ENCODE assay signal across 24 mouse cellular contexts in genomic region chr7:64244371-64244770, GRCm38 (mm10).
"Had no signal": no experiment of that assay in that cellular context is flagged by ENCODE, and none has a peak within 500 bp of the region (broad histone marks: within the 10 kb centered on the region; RNA-seq: fewer than 3 reads in every experiment).

No protein-coding gene starts in this region.

- H3K36me3 ChIP-seq: heart, embryonic 13.5 days; heart, embryonic 15.5 days; hindbrain, embryonic 13.5 days; kidney, embryonic 15.5 days; limb, embryonic 13.5 days; limb, embryonic 15.5 days had no signal

- H3K9ac ChIP-seq: forebrain, postnatal 0 days; heart, embryonic 13.5 days; heart, embryonic 15.5 days; hindbrain, embryonic 13.5 days; kidney, embryonic 15.5 days; limb, embryonic 13.5 days; limb, embryonic 15.5 days had no signal

- H3K4me1 ChIP-seq: heart, embryonic 15.5 days; hindbrain, embryonic 13.5 days; kidney, embryonic 15.5 days had no signal

- H3K9me3 ChIP-seq: heart, embryonic 13.5 days; heart, embryonic 15.5 days; hindbrain, embryonic 13.5 days; kidney, embryonic 15.5 days; limb, embryonic 13.5 days; limb, embryonic 15.5 days had no signal

- H3K4me3 ChIP-seq: heart, adult 2 months; heart, embryonic 13.5 days; heart, embryonic 15.5 days; hindbrain, embryonic 13.5 days; kidney, embryonic 15.5 days; limb, embryonic 13.5 days; limb, embryonic 15.5 days had no signal

- H3K27me3 ChIP-seq: heart, embryonic 13.5 days; heart, embryonic 15.5 days; hindbrain, embryonic 13.5 days; kidney, embryonic 15.5 days; limb, embryonic 13.5 days; limb, embryonic 15.5 days had no signal

- DNase-seq: forebrain, postnatal 0 days; gastrocnemius, postnatal 14 days; gastrocnemius, postnatal 36 days; heart, adult 11 months; heart, adult 2 months; heart, postnatal 14 days; heart, postnatal 36 days; kidney, adult 11 months; kidney, adult 2 months; kidney, adult 9 months; kidney, postnatal 14 days; kidney, postnatal 36 days; layer of hippocampus, adult 9-11 months; layer of hippocampus, postnatal 36 days; left cerebral cortex, postnatal 4 days had no signal

- H3K27ac ChIP-seq: heart, adult 2 months; heart, embryonic 13.5 days; heart, embryonic 15.5 days; hindbrain, embryonic 13.5 days; kidney, embryonic 15.5 days; kidney, postnatal 0 days; limb, embryonic 13.5 days; limb, embryonic 15.5 days had no signal

- H3K4me2 ChIP-seq: heart, embryonic 11.5 days; heart, embryonic 13.5 days; heart, embryonic 15.5 days; hindbrain, embryonic 13.5 days; kidney, embryonic 15.5 days; limb, embryonic 13.5 days; limb, embryonic 15.5 days had no signal

- ATAC-seq: forebrain, postnatal 0 days; intestine, embryonic 16.5 days had no signal
